Mouse (Mus musculus): ENCODE data around the gene Clic4. TPM values are rescaled to one million over a fixed set of nuclear protein-coding genes. Genes with fewer than 3 reads are reported as not detected.
A peak's percentile ranks its signal among the peaks of the same experiment; 100 is the strongest.

Clic4 gene
- polyA plus RNA-seq, 1 experiment from 2014 or later: 146 TPM

GRCm38 (mm10) chr4:135306533-135306932, 33.9 kb upstream of the Clic4 start:
- H3K4me3 ChIP-seq: no peak overlapping the region
- no peaks in the 10 kb centered on the region for H3K9me3 ChIP-seq (replicated peaks)
- no peaks in the 10 kb centered on the region for H3K27me3 ChIP-seq
- ATAC-seq: no peak
- H3K4me2 ChIP-seq: no peak overlapping the region
- peaks cover 8% of the 10 kb centered on the region for H3K4me1 ChIP-seq
- WGBS: 54% methylated on average over 4 of the region's 4 CpGs
- no peaks in the 10 kb centered on the region for H3K36me3 ChIP-seq (ENCODE audit: poor library complexity, severe bottlenecking)
- no peak overlapping the region for H3K27ac ChIP-seq
- H3K9ac ChIP-seq: no peak overlapping the region

- no peak for ATAC-seq
- H3K4me1 ChIP-seq: peaks cover 17% of the 10 kb centered on the region
- no peak overlapping the region for H3K4me2 ChIP-seq
- no peak overlapping the region for H3K9ac ChIP-seq
- no peaks in the 10 kb centered on the region for H3K27me3 ChIP-seq
- no peaks in the 10 kb centered on the region for H3K9me3 ChIP-seq (replicated peaks)
- H3K27ac ChIP-seq: no peak overlapping the region
- 91% methylated on average over 10 of the region's 10 CpGs for WGBS
- H3K4me3 ChIP-seq: no peak overlapping the region
- no peaks in the 10 kb centered on the region for H3K36me3 ChIP-seq (ENCODE audit: poor library complexity, severe bottlenecking)
These were observed 29.6 kb upstream of the Clic4 start for GRCm38 (mm10) chr4:135302261-135302660.

GRCm38 (mm10) chr4:135301166-135301565, 28.6 kb upstream of the Clic4 start:
- Histone ChIP-seq H3K9ac (no peak overlapping the region), H3K9me3 (replicated peaks) (no peaks in the 10 kb centered on the region), H3K27me3 (no peaks in the 10 kb centered on the region), H3K4me1 (peaks cover 13% of the 10 kb centered on the region), H3K27ac (no peak overlapping the region), H3K36me3 (ENCODE audit: poor library complexity, severe bottlenecking) (no peaks in the 10 kb centered on the region), H3K4me3 (no peak overlapping the region), H3K4me2 (no peak overlapping the region)
- 82% methylated on average over 3 of the region's 3 CpGs for WGBS
- ATAC-seq: no peak

GRCm38 (mm10) chr4:135300248-135301041, 27.8 kb upstream of the Clic4 start:
- H3K4me1 ChIP-seq: peaks cover 13% of the 10 kb centered on the region
- no peaks in the 10 kb centered on the region for H3K9me3 ChIP-seq (replicated peaks)
- ATAC-seq: no peak
- no peak overlapping the region for H3K9ac ChIP-seq
- 92% methylated on average over 26 of the region's 26 CpGs for WGBS
- H3K27me3 ChIP-seq: no peaks in the 10 kb centered on the region
- H3K27ac ChIP-seq: no peak overlapping the region
- no peak overlapping the region for H3K4me3 ChIP-seq
- H3K4me2 ChIP-seq: no peak overlapping the region
- H3K36me3 ChIP-seq (ENCODE audit: poor library complexity, severe bottlenecking): no peaks in the 10 kb centered on the region

GRCm38 (mm10) chr4:135298680-135299079, 26.1 kb upstream of the Clic4 start:
- no peaks in the 10 kb centered on the region for H3K36me3 ChIP-seq (ENCODE audit: poor library complexity, severe bottlenecking)
- WGBS: 90% methylated on average over 10 of the region's 10 CpGs
- no peaks in the 10 kb centered on the region for H3K9me3 ChIP-seq (replicated peaks)
- H3K9ac ChIP-seq: no peak overlapping the region; the same call in 1 of the 2 replicates
- no peak overlapping the region for H3K27ac ChIP-seq
- H3K4me1 ChIP-seq: peaks cover 13% of the 10 kb centered on the region
- ATAC-seq: no peak
- H3K4me2 ChIP-seq: no peak overlapping the region
- H3K27me3 ChIP-seq: no peaks in the 10 kb centered on the region
- no peak overlapping the region for H3K4me3 ChIP-seq

- WGBS: 49% methylated on average over 15 of the region's 15 CpGs
- no peaks in the 10 kb centered on the region for H3K27me3 ChIP-seq
- peak overlapping the region; percentile 38 for H3K4me2 ChIP-seq
- H3K27ac ChIP-seq: 0 out of 2 replicates have a peak overlapping the region, but pooled peaks have one; percentile 20
- peak overlapping the region; percentile 17; the same call in 1 of the 2 replicates for H3K9ac ChIP-seq
- no peak overlapping the region for H3K4me3 ChIP-seq
- ATAC-seq: peak; percentile 88
- no peaks in the 10 kb centered on the region for H3K9me3 ChIP-seq (replicated peaks)
- no peaks in the 10 kb centered on the region for H3K36me3 ChIP-seq (ENCODE audit: poor library complexity, severe bottlenecking)
- H3K4me1 ChIP-seq: peaks cover 13% of the 10 kb centered on the region
These were observed 25.4 kb upstream of the Clic4 start for GRCm38 (mm10) chr4:135297931-135298546.

GRCm38 (mm10) chr4:135297146-135297545, 24.5 kb upstream of the Clic4 start:
- Histone ChIP-seq H3K36me3 (ENCODE audit: poor library complexity, severe bottlenecking) (no peaks in the 10 kb centered on the region), H3K9ac (no peak overlapping the region), H3K4me1 (peaks cover 18% of the 10 kb centered on the region), H3K4me3 (no peak overlapping the region), H3K27ac (no peak overlapping the region), H3K4me2 (no peak overlapping the region), H3K9me3 (replicated peaks) (no peaks in the 10 kb centered on the region), H3K27me3 (no peaks in the 10 kb centered on the region)
- ATAC-seq: no peak
- 90% methylated on average over 7 of the region's 7 CpGs for WGBS

- Histone ChIP-seq H3K9me3 (replicated peaks) (no peaks in the 10 kb centered on the region), H3K4me1 (peaks cover 18% of the 10 kb centered on the region), H3K4me2 (no peak overlapping the region), H3K27me3 (no peaks in the 10 kb centered on the region), H3K9ac (no peak overlapping the region), H3K27ac (no peak overlapping the region), H3K4me3 (no peak overlapping the region), H3K36me3 (ENCODE audit: poor library complexity, severe bottlenecking) (no peaks in the 10 kb centered on the region)
- no peak for ATAC-seq
These were observed 24.0 kb upstream of the Clic4 start for GRCm38 (mm10) chr4:135296565-135296964.

GRCm38 (mm10) chr4:135293813-135294212, 21.2 kb upstream of the Clic4 start:
- no peak overlapping the region for H3K4me3 ChIP-seq
- no peak overlapping the region for H3K4me2 ChIP-seq
- WGBS: 94% methylated on average over 3 of the region's 3 CpGs
- H3K9me3 ChIP-seq (replicated peaks): no peaks in the 10 kb centered on the region
- H3K4me1 ChIP-seq: peaks cover 17% of the 10 kb centered on the region
- H3K36me3 ChIP-seq (ENCODE audit: poor library complexity, severe bottlenecking): no peaks in the 10 kb centered on the region
- ATAC-seq: no peak
- H3K27ac ChIP-seq: no peak overlapping the region
- H3K9ac ChIP-seq: no peak overlapping the region
- H3K27me3 ChIP-seq: no peaks in the 10 kb centered on the region

- 15% methylated on average over 12 of the region's 12 CpGs for WGBS
These were observed 20.0 kb upstream of the Clic4 start for GRCm38 (mm10) chr4:135292477-135293089.

GRCm38 (mm10) chr4:135291841-135292240, 19.2 kb upstream of the Clic4 start:
- Histone ChIP-seq H3K9ac (no peak overlapping the region), H3K27ac (no peak overlapping the region), H3K4me1 (0 out of 2 replicates have a peak, but pooled peaks cover 5% of the 10 kb centered on the region), H3K27me3 (0 out of 2 replicates have a peak, but pooled peaks cover 4% of the 10 kb centered on the region), H3K4me2 (no peak overlapping the region), H3K9me3 (replicated peaks) (no peaks in the 10 kb centered on the region), H3K4me3 (no peak overlapping the region), H3K36me3 (ENCODE audit: poor library complexity, severe bottlenecking) (no peaks in the 10 kb centered on the region)
- ATAC-seq: no peak
- WGBS: 61% methylated on average over 6 of the region's 6 CpGs

More at GRCm38 (mm10) chr4:135292477-135293089, 20.0 kb upstream of the Clic4 start:
- Histone ChIP-seq H3K27ac (no peak overlapping the region), H3K27me3 (no peaks in the 10 kb centered on the region), H3K36me3 (ENCODE audit: poor library complexity, severe bottlenecking) (no peaks in the 10 kb centered on the region), H3K4me3 (no peak overlapping the region), H3K4me2 (no peak overlapping the region), H3K9me3 (replicated peaks) (no peaks in the 10 kb centered on the region), H3K9ac (no peak overlapping the region), H3K4me1 (0 out of 2 replicates have a peak, but pooled peaks cover 5% of the 10 kb centered on the region)
- no peak for ATAC-seq

GRCm38 (mm10) chr4:135291199-135291598, 18.6 kb upstream of the Clic4 start:
- no peak overlapping the region for H3K27ac ChIP-seq
- WGBS: 96% methylated on average over 8 of the region's 8 CpGs
- no peak for ATAC-seq
- H3K27me3 ChIP-seq: 0 out of 2 replicates have a peak, but pooled peaks cover 4% of the 10 kb centered on the region
- H3K9ac ChIP-seq: no peak overlapping the region
- H3K36me3 ChIP-seq (ENCODE audit: poor library complexity, severe bottlenecking): no peaks in the 10 kb centered on the region
- no peak overlapping the region for H3K4me3 ChIP-seq
- H3K4me2 ChIP-seq: no peak overlapping the region
- H3K9me3 ChIP-seq (replicated peaks): no peaks in the 10 kb centered on the region
- H3K4me1 ChIP-seq: 0 out of 2 replicates have a peak, but pooled peaks cover 5% of the 10 kb centered on the region
